Mouse (Mus musculus): Measurements from ENCODE around the gene Gfi1b. TPM values are rescaled to one million over a fixed set of nuclear protein-coding genes. Genes with fewer than 3 reads are reported as not detected.

Gfi1b gene
- polyA plus RNA-seq, 1 experiment from 2014 or later, result not detected

DNA sequence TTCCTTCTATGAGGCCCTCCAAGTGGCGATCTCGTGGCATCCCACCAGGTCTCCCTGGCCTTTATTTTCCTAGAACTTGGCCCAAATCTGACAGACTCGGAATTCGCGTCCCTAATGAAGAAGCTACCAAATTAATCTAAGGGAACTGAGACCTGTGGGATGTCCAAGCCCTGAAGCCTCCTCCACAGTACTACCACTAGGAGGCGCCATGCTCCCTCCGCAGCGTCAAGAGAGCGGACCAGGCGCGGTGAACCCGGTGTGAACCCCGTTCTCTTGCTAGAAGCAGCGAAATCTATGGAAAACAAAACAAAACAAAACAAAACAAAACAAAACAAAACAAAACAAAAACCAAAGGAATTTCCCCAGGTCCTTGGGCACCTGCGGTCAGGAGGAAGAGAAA, 29.0 kb downstream of the Gfi1b start:
- WGBS, result 8% methylated on average over 15 of the region's 15 CpGs
- Histone ChIP-seq H3K36me3 (no peaks in the 10 kb centered on the region), H3K9me3 (no peaks in the 10 kb centered on the region), H3K4me3 (no peak overlapping the region), H3K27ac (replicated peaks) (no peak overlapping the region), H3K9ac (replicated peaks) (no peak overlapping the region), H3K4me1 (no peaks in the 10 kb centered on the region), H3K27me3 (peaks cover 7% of the 10 kb centered on the region; the same call in 1 of the 2 replicates), H3K4me2 (replicated peaks) (no peak overlapping the region)
- no peak for ATAC-seq (replicated peaks)

DNA sequence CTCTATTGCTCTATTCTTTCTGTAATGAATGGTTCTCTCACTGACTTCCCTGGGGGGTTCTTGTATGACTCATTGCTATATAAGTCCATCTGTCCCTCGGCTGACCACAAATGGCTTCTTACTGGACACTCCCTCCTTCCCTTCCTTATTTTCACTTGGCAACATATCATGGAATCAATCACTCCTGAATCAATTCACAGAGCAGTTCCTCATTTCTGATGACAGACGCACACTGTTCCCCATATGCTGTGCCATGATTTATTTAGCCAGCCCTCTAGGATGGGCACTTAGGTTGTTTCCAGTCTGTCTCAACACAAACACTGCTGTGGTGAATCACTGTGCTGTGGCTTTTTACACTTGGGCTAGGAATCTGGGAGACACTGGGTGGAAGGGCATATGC, 30.3 kb downstream of the Gfi1b start:
- no peak for ATAC-seq (replicated peaks)
- Histone ChIP-seq H3K4me1 (no peaks in the 10 kb centered on the region), H3K9me3 (no peaks in the 10 kb centered on the region), H3K4me2 (replicated peaks) (no peak overlapping the region), H3K36me3 (no peaks in the 10 kb centered on the region), H3K27ac (replicated peaks) (no peak overlapping the region), H3K4me3 (no peak overlapping the region), H3K27me3 (peaks cover 7% of the 10 kb centered on the region; the same call in 1 of the 2 replicates), H3K9ac (replicated peaks) (no peak overlapping the region)
- 77% methylated on average over 2 of the region's 2 CpGs for WGBS

DNA sequence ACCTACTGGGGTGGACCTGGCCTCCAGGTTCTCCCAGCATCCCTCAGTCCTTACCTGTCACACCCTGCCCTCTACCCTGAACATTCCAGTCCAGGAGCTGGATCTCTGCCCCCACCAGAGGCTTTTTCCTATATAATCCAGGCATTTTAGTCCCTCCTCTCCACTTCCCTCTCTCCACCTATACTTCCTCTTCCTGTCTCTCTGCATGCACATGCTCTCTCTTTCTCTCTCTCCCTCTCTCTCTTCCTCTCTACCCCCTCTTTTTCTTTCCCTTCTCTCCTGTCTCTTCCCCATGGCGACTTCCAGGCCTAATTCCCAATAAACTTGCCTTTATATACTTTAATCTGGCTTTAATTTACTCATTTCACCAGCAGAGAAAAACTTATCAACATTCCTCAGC, 33.2 kb downstream of the Gfi1b start:
- ATAC-seq (replicated peaks), result no peak
- Histone ChIP-seq H3K27ac (replicated peaks) (no peak overlapping the region), H3K9ac (replicated peaks) (no peak overlapping the region), H3K36me3 (no peaks in the 10 kb centered on the region), H3K27me3 (peaks cover 7% of the 10 kb centered on the region; the same call in 1 of the 2 replicates), H3K4me3 (no peak overlapping the region), H3K4me1 (peaks cover under 1% of the 10 kb centered on the region), H3K4me2 (replicated peaks) (no peak overlapping the region), H3K9me3 (no peaks in the 10 kb centered on the region)
- WGBS, result 44% methylated on average over 1 of the region's 1 CpGs

DNA sequence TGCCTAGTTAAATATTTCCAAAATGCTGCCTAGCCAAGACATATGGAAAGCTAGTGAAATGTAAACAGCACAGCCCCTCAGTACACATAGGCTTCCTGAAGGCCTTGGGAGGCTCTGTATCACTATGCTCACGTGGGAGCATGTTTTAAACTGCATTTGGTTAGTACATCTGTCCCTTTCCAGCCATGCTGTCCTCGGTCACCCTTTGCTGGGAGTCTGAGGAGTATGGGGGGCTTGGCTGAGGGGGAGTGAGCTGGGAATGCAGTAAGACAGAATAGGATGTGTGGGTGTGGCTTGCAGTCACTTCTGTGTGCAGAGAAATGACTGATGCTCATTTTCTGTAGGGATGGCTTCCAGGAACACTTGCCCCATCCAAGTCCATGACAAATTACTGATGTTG, 36.1 kb downstream of the Gfi1b start:
- Histone ChIP-seq H3K9ac (replicated peaks) (no peak overlapping the region), H3K36me3 (0 out of 2 replicates have a peak, but pooled peaks cover under 1% of the 10 kb centered on the region), H3K4me1 (peaks cover 23% of the 10 kb centered on the region), H3K4me2 (replicated peaks) (no peak overlapping the region), H3K9me3 (no peaks in the 10 kb centered on the region), H3K27ac (replicated peaks) (no peak overlapping the region), H3K4me3 (no peak overlapping the region), H3K27me3 (no peaks in the 10 kb centered on the region)
- 46% methylated on average over 2 of the region's 2 CpGs for WGBS
- no peak for ATAC-seq (replicated peaks)

DNA sequence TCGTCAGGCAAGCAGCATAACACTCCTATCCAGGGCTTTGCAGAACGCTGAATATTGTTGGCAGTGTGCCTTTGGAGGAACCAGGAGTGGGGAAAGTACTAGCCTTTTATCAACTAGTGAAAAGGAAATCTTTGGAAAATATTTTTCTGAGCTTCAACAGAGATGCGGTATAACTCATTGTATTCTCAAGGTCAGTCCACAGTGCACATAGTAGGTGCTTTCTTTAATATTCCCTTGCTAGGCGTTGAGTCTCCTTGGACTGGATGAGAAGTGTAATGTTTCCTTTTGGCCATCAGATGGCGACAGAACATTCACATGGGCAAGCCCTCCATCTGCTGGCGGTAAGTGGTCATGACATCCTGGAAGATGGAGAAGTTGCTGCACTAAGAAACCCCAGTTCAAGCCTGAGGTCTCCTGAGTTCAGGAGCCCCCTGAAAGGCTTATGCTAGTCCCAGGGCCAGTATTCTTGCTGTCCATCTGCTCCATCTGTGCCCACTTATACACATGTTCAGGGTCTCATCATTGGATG, 36.7 kb downstream of the Gfi1b start:
- Histone ChIP-seq H3K4me2 (replicated peaks) (no peak overlapping the region), H3K9me3 (no peaks in the 10 kb centered on the region), H3K4me3 (no peak overlapping the region), H3K27ac (replicated peaks) (no peak overlapping the region), H3K27me3 (no peaks in the 10 kb centered on the region), H3K9ac (replicated peaks) (no peak overlapping the region), H3K4me1 (peaks cover 26% of the 10 kb centered on the region), H3K36me3 (0 out of 2 replicates have a peak, but pooled peaks cover 4% of the 10 kb centered on the region)
- 15% methylated on average over 6 of the region's 6 CpGs for WGBS
- no peak for ATAC-seq (replicated peaks)

DNA sequence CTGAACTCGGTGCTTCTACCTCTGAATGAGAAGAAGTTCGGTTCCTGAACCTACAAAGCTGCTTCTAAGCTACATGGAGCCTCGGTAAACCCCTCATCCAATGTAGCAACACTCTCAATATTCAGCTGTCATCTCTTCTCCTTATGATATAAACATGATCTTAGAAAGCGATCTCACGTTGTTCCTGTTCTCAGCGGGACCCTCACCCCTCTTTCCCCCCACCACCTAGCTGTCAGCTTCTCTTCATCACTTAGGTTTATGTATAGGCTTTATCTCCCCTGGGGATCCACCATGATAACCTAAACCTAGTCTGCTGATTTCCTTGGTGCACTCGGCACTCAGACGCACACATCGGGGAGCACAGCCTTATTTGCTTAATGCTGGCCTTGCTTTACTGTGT, 38.1 kb downstream of the Gfi1b start, which contains the start of gene Gtf3c5:
TSS of gene Gtf3c5 (minus strand) at position 101 of the 400 bp plus-strand sequence.
- H3K27me3 ChIP-seq, result no peaks in the 10 kb centered on the region
- peak within 1 kb of the TSS; percentile 95 for H3K27ac ChIP-seq (replicated peaks)
- peak within 1 kb of the TSS; percentile 66 for H3K9ac ChIP-seq (replicated peaks)
- WGBS, result 74% methylated on average over 9 of the region's 9 CpGs
- no peaks in the 10 kb centered on the region for H3K9me3 ChIP-seq
- H3K4me1 ChIP-seq, result peaks cover 26% of the 10 kb centered on the region
- H3K4me2 ChIP-seq (replicated peaks), result peak within 1 kb of the TSS; percentile 67
- peak within 1 kb of the TSS; percentile 70 for H3K4me3 ChIP-seq
- H3K36me3 ChIP-seq, result peaks cover 15% of the 10 kb centered on the region
- 0 out of 2 replicates have a peak, but pooled peaks have one; percentile 3 for ATAC-seq (replicated peaks)

DNA sequence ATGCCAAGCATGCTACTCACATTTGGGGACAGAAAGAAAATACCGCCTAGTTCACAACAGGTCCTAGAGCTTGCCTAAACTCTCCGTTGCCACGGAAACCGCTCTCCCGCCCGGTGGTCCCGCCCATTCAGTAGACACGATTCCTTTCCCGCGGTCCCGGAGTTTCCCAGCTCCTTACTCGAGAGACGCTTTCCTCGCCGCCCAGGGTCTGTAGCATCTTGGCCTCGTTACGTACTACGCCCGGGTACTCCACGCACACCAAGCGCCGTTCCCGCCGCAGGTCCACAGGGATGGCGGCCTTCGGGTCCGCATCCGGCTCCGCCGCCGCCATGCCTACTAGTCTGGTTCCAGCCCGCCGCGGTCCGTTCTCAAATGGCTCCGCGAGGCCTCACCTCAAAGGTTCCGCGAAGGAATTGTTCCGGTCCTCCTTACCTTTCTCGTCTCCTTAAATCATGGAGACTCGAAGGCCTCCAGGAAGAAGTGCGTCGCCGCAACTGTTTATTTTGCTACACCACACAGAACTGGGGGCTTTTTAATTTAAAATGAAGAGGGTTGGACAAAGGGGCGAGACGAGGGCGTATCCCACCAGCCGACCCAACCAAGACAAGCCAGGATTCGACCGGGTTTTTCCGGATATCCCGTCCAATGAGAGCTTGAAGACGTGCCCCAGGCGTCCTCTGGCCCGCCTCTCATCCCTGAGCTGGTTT, 39.0 kb downstream of the Gfi1b start:
- Histone ChIP-seq H3K4me2 (replicated peaks) (peak overlapping the region; percentile 67), H3K9me3 (no peaks in the 10 kb centered on the region), H3K4me1 (peaks cover 26% of the 10 kb centered on the region), H3K4me3 (peak overlapping the region; percentile 70), H3K36me3 (peaks cover 24% of the 10 kb centered on the region), H3K27ac (replicated peaks) (peak overlapping the region; percentile 95), H3K9ac (replicated peaks) (peak overlapping the region; percentile 66), H3K27me3 (no peaks in the 10 kb centered on the region)
- peak; percentile 96 for ATAC-seq (replicated peaks)
- under 1% methylated on average over 56 of the region's 56 CpGs for WGBS

DNA sequence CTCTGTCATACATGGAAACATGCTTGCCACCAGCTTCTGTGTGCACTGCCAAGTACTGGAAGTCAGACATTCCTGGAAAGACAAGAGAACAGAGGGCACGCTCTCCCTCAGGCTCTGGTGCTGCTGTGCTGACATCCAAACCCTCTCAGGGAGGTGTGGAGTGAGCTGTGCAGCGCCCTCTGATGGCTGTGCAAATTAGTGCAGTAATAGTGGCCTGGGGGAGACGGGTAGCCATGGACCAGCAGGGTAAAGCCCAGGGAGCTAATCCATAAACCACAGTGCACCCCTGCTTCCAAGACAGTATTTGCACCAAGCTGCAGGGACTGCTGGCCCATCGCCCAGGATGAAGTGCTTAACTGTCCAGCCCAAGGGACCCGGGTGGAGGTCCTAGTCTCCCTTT, 43.8 kb downstream of the Gfi1b start:
- H3K36me3 ChIP-seq, result peaks cover 52% of the 10 kb centered on the region
- H3K9me3 ChIP-seq, result no peaks in the 10 kb centered on the region
- H3K4me3 ChIP-seq, result no peak overlapping the region
- WGBS, result 60% methylated on average over 5 of the region's 5 CpGs
- no peak for ATAC-seq (replicated peaks)
- no peak overlapping the region for H3K27ac ChIP-seq (replicated peaks)
- H3K27me3 ChIP-seq, result no peaks in the 10 kb centered on the region
- H3K9ac ChIP-seq (replicated peaks), result no peak overlapping the region
- H3K4me1 ChIP-seq, result peaks cover 21% of the 10 kb centered on the region
- H3K4me2 ChIP-seq (replicated peaks), result no peak overlapping the region

DNA sequence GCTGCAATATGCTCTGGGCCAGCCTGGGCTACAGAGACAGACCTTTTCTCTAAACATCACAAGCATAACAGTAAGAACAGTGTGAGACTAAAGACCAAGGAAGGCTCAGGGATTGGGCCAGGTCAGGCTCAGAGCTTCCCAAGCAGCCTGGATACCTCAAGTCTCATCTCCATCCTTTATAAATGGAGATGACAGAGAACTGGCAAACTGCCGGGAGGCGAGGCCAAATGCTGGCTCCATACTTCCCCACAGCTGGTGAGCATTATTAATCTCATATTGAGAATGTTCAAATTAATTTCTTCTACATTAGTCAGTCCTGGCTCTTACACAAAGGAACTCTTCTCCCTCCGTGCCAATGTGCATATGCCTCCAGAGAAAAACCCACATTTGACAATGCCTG, 45.0 kb downstream of the Gfi1b start:
- H3K9me3 ChIP-seq, result no peaks in the 10 kb centered on the region
- no peak overlapping the region for H3K4me2 ChIP-seq (replicated peaks)
- no peaks in the 10 kb centered on the region for H3K27me3 ChIP-seq
- no peak overlapping the region for H3K27ac ChIP-seq (replicated peaks)
- no peak overlapping the region for H3K9ac ChIP-seq (replicated peaks)
- H3K4me3 ChIP-seq, result no peak overlapping the region
- peaks cover 64% of the 10 kb centered on the region for H3K36me3 ChIP-seq
- ATAC-seq (replicated peaks), result no peak
- peaks cover 14% of the 10 kb centered on the region for H3K4me1 ChIP-seq
- WGBS, result 89% methylated on average over 3 of the region's 3 CpGs

DNA sequence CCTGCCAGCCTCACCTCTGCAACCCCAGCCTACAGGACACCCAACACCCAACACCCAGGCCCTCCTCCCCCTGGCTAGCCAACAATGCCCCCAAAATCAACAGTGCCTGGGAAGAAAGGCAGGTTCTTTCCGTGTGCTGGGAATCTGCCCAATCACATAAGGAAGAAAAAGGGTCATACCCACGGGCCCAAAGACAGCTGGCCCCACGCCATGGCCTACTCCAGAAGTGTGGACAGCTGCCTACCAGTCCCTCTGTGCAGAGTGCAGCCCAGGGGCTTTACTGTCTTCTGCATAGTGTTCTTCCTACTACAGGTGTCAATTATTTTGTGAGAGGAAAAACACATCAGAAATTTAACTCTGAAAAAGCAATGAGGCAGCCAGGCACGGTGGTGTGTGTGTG, 46.4 kb downstream of the Gfi1b start:
- no peak overlapping the region for H3K4me3 ChIP-seq
- no peaks in the 10 kb centered on the region; the same call in 1 of the 2 replicates for H3K4me1 ChIP-seq
- peaks cover 72% of the 10 kb centered on the region for H3K36me3 ChIP-seq
- H3K27me3 ChIP-seq, result no peaks in the 10 kb centered on the region
- 78% methylated on average over 4 of the region's 4 CpGs for WGBS
- H3K9ac ChIP-seq (replicated peaks), result no peak overlapping the region
- H3K27ac ChIP-seq (replicated peaks), result no peak overlapping the region
- H3K4me2 ChIP-seq (replicated peaks), result no peak overlapping the region
- no peak for ATAC-seq (replicated peaks)
- no peaks in the 10 kb centered on the region for H3K9me3 ChIP-seq

DNA sequence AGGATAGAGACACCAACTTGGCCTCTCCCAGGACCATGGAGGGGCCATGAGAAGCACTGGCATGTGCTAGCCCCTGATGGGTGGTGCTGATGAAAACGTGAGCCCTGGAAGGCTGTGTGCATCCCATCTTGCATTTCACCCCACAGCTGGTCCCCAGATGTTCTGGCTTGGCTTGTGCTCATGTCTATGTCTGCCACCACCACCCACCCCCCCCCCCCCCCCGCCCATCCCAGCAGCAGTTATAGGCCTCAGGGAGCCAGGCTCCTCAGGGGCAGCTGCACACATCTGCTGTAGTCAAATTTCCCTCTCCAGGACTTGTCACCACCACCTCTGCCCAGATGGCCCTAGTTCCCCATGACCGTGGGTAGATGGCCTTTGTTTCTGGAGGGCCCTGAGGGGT, 51.9 kb downstream of the Gfi1b start:
- H3K27ac ChIP-seq (replicated peaks), result no peak overlapping the region
- no peak for ATAC-seq (replicated peaks)
- no peaks in the 10 kb centered on the region for H3K27me3 ChIP-seq
- no peaks in the 10 kb centered on the region for H3K9me3 ChIP-seq
- WGBS, result 73% methylated on average over 3 of the region's 3 CpGs
- H3K36me3 ChIP-seq, result peaks cover 81% of the 10 kb centered on the region
- H3K4me3 ChIP-seq, result no peak overlapping the region
- H3K4me1 ChIP-seq, result no peaks in the 10 kb centered on the region
- H3K4me2 ChIP-seq (replicated peaks), result no peak overlapping the region
- no peak overlapping the region for H3K9ac ChIP-seq (replicated peaks)

DNA sequence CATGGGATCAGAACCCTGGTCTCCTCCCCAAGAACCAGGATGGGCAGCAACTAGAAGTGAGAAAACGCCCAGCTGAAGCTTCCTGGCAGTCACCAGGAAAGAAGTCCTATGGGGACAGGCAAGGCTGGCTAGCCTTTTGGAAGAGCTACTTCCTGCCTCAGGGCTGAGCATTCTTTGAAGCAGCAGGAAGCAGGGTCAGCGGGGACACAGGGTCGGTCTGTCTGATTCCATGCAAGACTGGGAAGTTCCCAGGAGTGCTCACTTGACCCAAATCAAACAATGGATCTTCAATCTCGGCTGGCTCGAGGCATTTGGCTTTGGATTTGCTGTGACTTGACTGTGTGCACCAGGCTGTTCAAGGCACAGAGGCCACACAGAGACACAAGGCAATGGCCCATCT, 55.2 kb downstream of the Gfi1b start:
- no peaks in the 10 kb centered on the region for H3K9me3 ChIP-seq
- ATAC-seq (replicated peaks), result no peak
- H3K4me1 ChIP-seq, result no peaks in the 10 kb centered on the region
- H3K36me3 ChIP-seq, result peaks cover 56% of the 10 kb centered on the region
- no peak overlapping the region for H3K9ac ChIP-seq (replicated peaks)
- no peak overlapping the region for H3K4me2 ChIP-seq (replicated peaks)
- H3K27ac ChIP-seq (replicated peaks), result no peak overlapping the region
- no peak overlapping the region for H3K4me3 ChIP-seq
- no peaks in the 10 kb centered on the region for H3K27me3 ChIP-seq
- 86% methylated on average over 5 of the region's 5 CpGs for WGBS
